Mouse (Mus musculus) ovary, postnatal 14 days (tissue): ENCODE measurements around the gene Gng2.
"Not testable (repeated sequence)": the region's sequence is repeated elsewhere in the genome, so short reads cannot be mapped to it uniquely, and the experiment has no call there.

ENCODE experiments used
- DNase-seq: peaks from one replicate; pipeline ENCODE4 v3.0.0; 2022; ENCODE audit warnings: low spot score

The Gng2 gene

GRCm38 (mm10) chr14:19935084-19935483 lies 42.3 kb downstream of the Gng2 start:
- DNase-seq: no peak

GRCm38 (mm10) chr14:19933314-19933713 lies 44.1 kb downstream of the Gng2 start:
- no peak for DNase-seq

- DNase-seq: no peak
Observed at GRCm38 (mm10) chr14:19927879-19928278, 49.5 kb downstream of the Gng2 start.

GRCm38 (mm10) chr14:19927156-19927555 lies 50.3 kb downstream of the Gng2 start:
- DNase-seq: no peak

- DNase-seq: no peak
Observed at GRCm38 (mm10) chr14:19926312-19926711, 51.1 kb downstream of the Gng2 start.

- no peak for DNase-seq
Observed at GRCm38 (mm10) chr14:19925157-19925556, 52.3 kb downstream of the Gng2 start.

GRCm38 (mm10) chr14:19924086-19924485 lies 53.3 kb downstream of the Gng2 start:
- DNase-seq: no peak

GRCm38 (mm10) chr14:19920254-19920691 lies 57.2 kb downstream of the Gng2 start:
- DNase-seq: no peak

GRCm38 (mm10) chr14:19919789-19920188 lies 57.6 kb downstream of the Gng2 start:
- no peak for DNase-seq

GRCm38 (mm10) chr14:19917534-19917933 lies 59.9 kb downstream of the Gng2 start:
- no peak for DNase-seq

- DNase-seq: no peak
Observed at GRCm38 (mm10) chr14:19916315-19916714, 61.1 kb downstream of the Gng2 start.

GRCm38 (mm10) chr14:19912891-19913290 lies 64.5 kb downstream of the Gng2 start:
- no peak for DNase-seq

- peak; percentile 11 for DNase-seq
Observed at GRCm38 (mm10) chr14:19905615-19906014, 71.8 kb downstream of the Gng2 start.

- no peak for DNase-seq
Observed at GRCm38 (mm10) chr14:19904821-19905220, 72.6 kb downstream of the Gng2 start.

- no peak for DNase-seq
Observed at GRCm38 (mm10) chr14:19904031-19904430, 73.4 kb downstream of the Gng2 start.

- DNase-seq: no peak
Observed at GRCm38 (mm10) chr14:19900492-19900891, 76.9 kb downstream of the Gng2 start.

GRCm38 (mm10) chr14:19887569-19887968 lies 89.9 kb downstream of the Gng2 start:
- no peak for DNase-seq

- not testable (repeated sequence) for DNase-seq
Observed at GRCm38 (mm10) chr14:19884431-19884830, 93.0 kb downstream of the Gng2 start.

- no peak for DNase-seq
Observed at GRCm38 (mm10) chr14:19874201-19874807, 103.1 kb downstream of the Gng2 start.

- no peak for DNase-seq
Observed at GRCm38 (mm10) chr14:19867286-19867935, 110.0 kb downstream of the Gng2 start.

- not testable (repeated sequence) for DNase-seq
Observed at GRCm38 (mm10) chr14:19865121-19865520, 112.3 kb downstream of the Gng2 start.

- no peak for DNase-seq
Observed at GRCm38 (mm10) chr14:19861311-19862080, 115.9 kb downstream of the Gng2 start.

GRCm38 (mm10) chr14:19860281-19860680 lies 117.1 kb downstream of the Gng2 start:
- DNase-seq: no peak
